Mouse (Mus musculus) heart, embryonic 14.5 days (tissue): ENCODE measurements around the gene Zfp595. TPM values are rescaled to one million over a fixed set of nuclear protein-coding genes. Genes with fewer than 3 reads are reported as not detected.
"Not testable (repeated sequence)": the region's sequence is repeated elsewhere in the genome, so short reads cannot be mapped to it uniquely, and the experiment has no call there.

Experiments used
- ATAC-seq: fragments of 200-750 bp; cut with Nextera tagmentation; 2 replicates; pipeline ENCODE4 v1.8.0; 2017; ENCODE audit warnings: low read depth, moderate TSS enrichment; ENCODE audit not compliant: insufficient number of reproducible peaks, insufficient read depth, low FRiP score
- H3K27ac ChIP-seq, 2 experiments: fragments of 200-500 bp in 1 of 2; fragments of 300-500 bp in 1 of 2; sonication (generic) in 1 of 2; replicated peaks in 1 of 2; 2 replicates each; pipeline ENCODE4 v1.5.1; 2012 to 2014; ENCODE audit warnings: low read depth in 2 of 2, low read length in 2 of 2, control low read depth in 1 of 2, mild to moderate bottlenecking in 1 of 2, mixed read lengths in 1 of 2; ENCODE audit not compliant: control insufficient read depth in 1 of 2, insufficient read depth in 1 of 2
- H3K27me3 ChIP-seq: fragments of 300-500 bp; sonication (generic); 2 replicates; pipeline ENCODE4 v1.6.1; 2014; ENCODE audit warnings: mild to moderate bottlenecking, low read length, control low read depth; ENCODE audit not compliant: control insufficient read depth, insufficient read depth
- H3K36me3 ChIP-seq: fragments of 300-500 bp; sonication (generic); 2 replicates; pipeline ENCODE4 v1.6.1; 2014; ENCODE audit warnings: mild to moderate bottlenecking, control low read depth, low read length, mixed read lengths; ENCODE audit not compliant: control insufficient read depth, insufficient read depth
- H3K4me1 ChIP-seq, 2 experiments: fragments of 200-500 bp in 1 of 2; fragments of 300-500 bp in 1 of 2; sonication (generic) in 1 of 2; 2 replicates each; pipeline ENCODE4 v1.6.1; 2012 to 2014; ENCODE audit warnings: low read length in 2 of 2, control low read depth in 1 of 2, mixed read lengths in 1 of 2; ENCODE audit not compliant: control insufficient read depth in 2 of 2, insufficient read depth in 2 of 2
- H3K4me2 ChIP-seq: fragments of 300-500 bp; sonication (generic); 2 replicates; pipeline ENCODE4 v1.6.1; 2014; ENCODE audit warnings: mild to moderate bottlenecking, low read length
- H3K4me3 ChIP-seq, 2 experiments: fragments of 200-500 bp in 1 of 2; fragments of 300-500 bp in 1 of 2; sonication (generic) in 1 of 2; 2 replicates each; pipeline ENCODE4 v1.5.1; 2012 to 2014; ENCODE audit warnings: low read length in 2 of 2, mild to moderate bottlenecking in 2 of 2, control low read depth in 1 of 2, low read depth in 1 of 2, moderate library complexity in 1 of 2; ENCODE audit not compliant: control insufficient read depth in 1 of 2, insufficient read depth in 1 of 2
- H3K9ac ChIP-seq: fragments of 300-500 bp; sonication (generic); 2 replicates; pipeline ENCODE4 v1.6.1; 2014; ENCODE audit warnings: mild to moderate bottlenecking, low read length
- H3K9me3 ChIP-seq: fragments of 300-500 bp; sonication (generic); 2 replicates; pipeline ENCODE4 v1.6.1; 2016; ENCODE audit warnings: low read length, control low read depth; ENCODE audit not compliant: control insufficient read depth
- WGBS: fragments of 180-500 bp; shearing (Covaris S2); extraction: QIAGEN DNeasy Blood & Tissue Kit; methylation state at CpG from one replicate; pipeline ENCODE4 v1.1.7; 2014; 5-methylcytosine and 5-hydroxymethylcytosine counted together
- polyA plus RNA-seq: library from polyadenylated mRNA; unstranded; fragments of >200 nt; fragmentation: Nextera tagmentation; extraction: Ambion mirVana; gene quantifications from 2 replicates; pipeline ENCODE4 v1.2.1, GENCODE M21; 2014

The Zfp595 gene
- polyA plus RNA-seq, 1 experiment from 2014 or later, result 1.4 TPM

DNA sequence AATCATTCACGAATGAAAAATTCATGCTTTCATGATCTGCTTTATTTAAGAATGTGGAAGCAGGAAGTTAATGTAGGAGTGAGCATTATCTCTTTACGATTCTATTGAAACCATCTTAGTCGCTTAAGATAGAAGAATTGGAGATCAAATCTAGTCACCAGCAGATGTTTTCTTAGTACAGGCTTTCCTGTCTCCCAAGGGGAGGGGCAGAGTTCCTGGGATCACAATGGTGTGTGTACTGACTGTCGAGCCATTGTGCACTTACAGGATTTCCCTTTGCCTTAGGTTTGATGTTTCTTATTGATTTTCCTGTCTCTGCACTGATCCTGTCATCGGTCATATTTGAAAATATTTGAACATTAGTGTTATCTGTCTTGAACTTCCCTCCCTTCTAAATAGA is 25.7 kb downstream of the Zfp595 start:
- peak overlapping the region; percentile 86 for H3K9ac ChIP-seq
- H3K4me2 ChIP-seq, result peak overlapping the region; percentile 81
- H3K27me3 ChIP-seq, result no peaks in the 10 kb centered on the region
- H3K4me1 ChIP-seq, result peaks cover 0 to 4% of the 10 kb centered on the region in 2 experiments; a peak in 1 of 4 replicates
- no peak for ATAC-seq
- WGBS, result 19% methylated on average over 5 of the region's 5 CpGs
- no peaks in the 10 kb centered on the region for H3K9me3 ChIP-seq
- no peaks in the 10 kb centered on the region for H3K36me3 ChIP-seq
- no peak overlapping the region for H3K27ac ChIP-seq
- H3K4me3 ChIP-seq, result peak overlapping the region; percentile 67 to 81; a peak in 3 of 4 replicates

DNA sequence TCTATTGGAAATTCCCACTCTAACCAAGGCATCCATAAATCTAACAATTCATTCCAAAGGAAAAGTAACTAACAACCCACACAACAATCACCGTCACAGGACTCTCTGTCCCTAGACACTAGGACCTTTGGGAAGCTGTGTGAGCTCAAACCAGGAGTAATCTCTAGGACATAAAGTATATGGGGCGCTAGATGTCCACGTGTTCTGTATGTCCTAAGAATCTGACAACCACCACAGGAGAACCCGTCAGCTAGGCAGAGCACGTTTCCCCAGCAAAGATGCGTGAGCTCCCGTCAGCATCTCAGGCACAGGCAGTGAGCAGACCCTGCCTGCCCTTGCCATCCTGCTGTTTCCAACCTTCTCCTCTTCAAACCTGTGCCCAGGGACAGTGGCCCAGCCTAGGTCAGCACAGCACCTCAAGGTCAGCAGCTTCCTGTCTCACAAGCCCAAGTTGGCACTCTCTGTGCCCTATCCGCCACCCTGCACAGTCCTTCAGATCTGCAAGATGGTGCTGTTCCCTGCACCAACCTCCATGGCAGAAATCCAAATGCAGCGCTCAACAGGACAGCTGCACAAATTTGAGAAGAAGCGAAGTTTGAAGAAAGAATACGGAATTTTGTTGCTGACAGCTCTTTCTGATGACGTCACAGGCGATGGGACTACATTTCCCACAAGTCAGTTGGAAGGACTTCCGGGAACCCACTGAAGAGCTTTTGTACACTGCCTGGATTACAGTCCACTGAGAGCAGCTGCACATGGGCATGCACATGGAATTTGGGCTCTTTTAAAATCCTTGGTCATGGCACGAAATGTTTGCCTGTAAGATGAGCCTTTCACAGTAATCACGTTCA is 26.3 kb downstream of the Zfp595 start, which contains the start of gene Zfp457:
Gene Zfp457, minus strand, starts transcription at position 664 of the 851 bp plus-strand sequence.
- peak; percentile 95 for ATAC-seq
- 9% methylated on average over 16 of the region's 16 CpGs for whole genome bisulfite sequencing
- Histone ChIP-seq H3K4me1 (peaks cover 0 to 4% of the 10 kb centered on the region in 2 experiments; a peak in 1 of 4 replicates), H3K9me3 (no peaks in the 10 kb centered on the region), H3K9ac (peak within 1 kb of the TSS; percentile 86), H3K4me3 (peak within 1 kb of the TSS; percentile 67 to 81), H3K27ac (peak within 1 kb of the TSS; percentile 65 to 68), H3K4me2 (peak within 1 kb of the TSS; percentile 81), H3K27me3 (no peaks in the 10 kb centered on the region), H3K36me3 (no peaks in the 10 kb centered on the region)

DNA sequence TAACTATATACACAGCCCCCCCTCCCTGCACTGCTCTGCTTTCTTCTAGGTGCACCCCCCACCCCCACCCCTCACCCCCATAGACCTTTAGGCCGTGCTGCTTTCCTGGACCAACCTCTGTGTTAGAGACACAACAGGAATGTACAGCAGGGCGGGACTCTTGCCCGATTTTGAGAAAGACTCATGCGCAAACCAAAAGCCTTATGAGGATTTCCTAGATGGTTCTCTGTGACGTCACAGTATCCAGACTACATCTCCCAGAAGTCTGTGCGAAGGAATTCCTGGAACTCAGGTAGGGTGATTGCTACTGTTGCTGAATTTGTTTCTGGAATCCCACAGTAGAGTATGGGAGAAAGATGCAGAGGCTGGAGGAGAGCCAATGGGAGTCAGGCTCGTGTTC is 54.1 kb downstream of the Zfp595 start, which contains the start of gene Zfp458:
Gene Zfp458, minus strand, starts transcription at position 153 of the 400 bp plus-strand sequence.
- no peaks in the 10 kb centered on the region for H3K36me3 ChIP-seq
- ATAC-seq, result no peak

DNA sequence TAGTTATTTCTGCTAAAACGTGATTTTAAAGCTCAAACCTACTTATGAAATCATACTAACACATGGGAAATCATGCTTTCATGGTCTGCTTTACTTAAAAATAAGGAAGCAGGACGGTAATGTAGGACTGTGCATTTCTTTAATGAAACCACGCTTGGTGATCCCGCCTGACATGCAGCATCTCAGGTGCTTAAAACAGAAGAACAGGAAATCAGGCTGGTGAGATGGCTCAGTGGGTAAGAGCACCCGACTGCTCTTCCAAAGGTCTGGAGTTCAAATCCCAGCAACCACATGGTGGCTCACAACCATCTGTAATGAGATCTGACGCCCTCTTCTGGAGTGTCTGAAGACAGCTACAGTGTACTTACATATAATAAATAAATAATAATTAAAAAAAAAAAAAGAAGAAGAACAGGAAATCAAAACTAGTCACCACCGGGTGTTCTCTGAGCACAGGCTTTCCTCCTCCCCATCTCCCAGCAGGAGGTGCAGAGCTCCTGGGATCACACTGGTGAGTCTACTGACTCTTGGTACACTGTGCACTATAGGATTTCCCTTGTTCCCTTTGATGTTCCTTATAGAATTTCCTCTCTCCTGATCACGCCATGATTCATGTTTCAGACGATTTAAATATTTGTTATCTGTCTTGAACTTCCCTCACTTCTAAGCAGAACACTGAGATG is 62.8 kb downstream of the Zfp595 start:
- H3K9me3 ChIP-seq, H3K36me3 ChIP-seq, H3K4me1 ChIP-seq, ATAC-seq, H3K27ac ChIP-seq, H3K27me3 ChIP-seq: not testable (repeated sequence)
- 38% methylated on average over 8 of the region's 9 CpGs for WGBS
- peak overlapping the region; percentile 73 to 97 for H3K4me3 ChIP-seq
- peak overlapping the region; percentile 77 for H3K9ac ChIP-seq
- peak overlapping the region; percentile 80 for H3K4me2 ChIP-seq

More for the DNA sequence above, 54.1 kb downstream of the Zfp595 start, which contains the start of gene Zfp458:
- Histone ChIP-seq H3K9ac (no peak within 1 kb of the TSS), H3K27ac (no peak within 1 kb of the TSS), H3K4me1 (0 out of 4 replicates have a peak, but pooled peaks cover 0 to 2% of the 10 kb centered on the region in 2 experiments), H3K9me3 (no peaks in the 10 kb centered on the region), H3K4me3 (no peak within 1 kb of the TSS), H3K27me3 (no peaks in the 10 kb centered on the region), H3K4me2 (no peak within 1 kb of the TSS)
- 33% methylated on average over 7 of the region's 7 CpGs for WGBS

DNA sequence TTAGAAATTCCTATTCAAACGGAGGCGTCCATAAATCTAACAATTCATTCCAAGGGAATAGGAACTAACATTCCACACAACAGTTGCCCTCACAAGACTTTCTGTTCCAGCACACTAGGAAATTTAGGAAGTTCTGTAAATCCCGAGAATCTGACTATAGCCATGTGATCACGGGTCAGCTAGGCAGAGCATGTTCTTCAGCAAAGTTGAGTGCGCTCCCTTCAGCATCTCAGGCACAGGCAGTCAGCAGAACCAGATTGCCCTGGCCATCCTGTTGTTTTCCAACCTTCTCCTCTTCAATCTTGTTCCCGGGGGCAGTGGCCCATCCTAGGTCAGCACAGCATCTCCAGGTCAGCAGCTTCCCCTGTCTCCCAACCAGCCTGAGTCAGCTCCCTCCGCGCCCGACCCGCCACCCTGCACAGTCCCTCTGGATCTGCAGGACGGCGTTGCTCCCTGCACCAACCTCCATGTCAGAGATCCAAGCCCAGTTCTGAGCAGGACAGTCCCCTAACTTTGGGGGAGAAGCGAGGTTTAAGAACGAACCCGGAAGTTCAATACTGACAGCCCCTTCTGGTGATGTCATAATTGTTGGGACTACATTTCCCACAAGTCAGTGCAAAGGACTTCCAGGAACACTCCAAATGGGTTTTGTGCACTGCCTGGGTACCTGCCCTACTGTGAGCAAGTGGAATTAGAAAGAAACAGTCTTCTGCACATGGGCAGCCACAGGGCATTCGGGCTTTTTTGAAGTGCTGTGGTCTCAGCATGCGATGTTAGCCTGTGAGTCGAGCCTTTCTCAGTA is 63.6 kb downstream of the Zfp595 start:
- Histone ChIP-seq H3K9ac (peak overlapping the region; percentile 77), H3K27ac (0 out of 4 replicates have a peak overlapping the region, but pooled peaks of 1 of the 2 experiments have one; percentile 25), H3K4me1 (no peaks in the 10 kb centered on the region), H3K9me3 (no peaks in the 10 kb centered on the region), H3K4me2 (peak overlapping the region; percentile 80), H3K36me3 (no peaks in the 10 kb centered on the region), H3K4me3 (peak overlapping the region; percentile 73 to 97), H3K27me3 (no peaks in the 10 kb centered on the region)
- ATAC-seq, result peak; percentile 92
- 7% methylated on average over 18 of the region's 18 CpGs for WGBS

Other genes starting within 250 kb of the Zfp595 start
- 3.8 and 4.0 TPM in 2 replicates for gene Zfp708, start 234.6 kb downstream of the Zfp595 start, polyA plus RNA-seq
- gene Gm28557, start 224.0 kb downstream of the Zfp595 start, polyA plus RNA-seq, result 1.6 and 2.7 TPM in 2 replicates
- 0.12 and 0.20 TPM in 2 replicates for gene Rslcan18, start 216.3 kb downstream of the Zfp595 start, polyA plus RNA-seq
- gene Zfp759, start 210.9 kb downstream of the Zfp595 start, polyA plus RNA-seq, result 1.3 and 1.7 TPM in 2 replicates
- 3.6 and 3.8 TPM in 2 replicates for gene Rsl1, start 159.4 kb downstream of the Zfp595 start, polyA plus RNA-seq
- gene Zfp455, start 138.1 kb downstream of the Zfp595 start, polyA plus RNA-seq, result 0.80 and 1.0 TPM in 2 replicates
- 1.2 and 1.6 TPM in 2 replicates for gene Zfp458, start 54.1 kb downstream of the Zfp595 start, polyA plus RNA-seq
- 0.94 and 1.7 TPM in 2 replicates for gene Zfp457, start 26.1 kb downstream of the Zfp595 start, polyA plus RNA-seq
- 0.89 and 0.97 TPM in 2 replicates for gene Gm28044, start 28.0 kb upstream of the Zfp595 start, polyA plus RNA-seq
- 0.72 and 0.93 TPM in 2 replicates for gene Zfp953, start 28.0 kb upstream of the Zfp595 start, polyA plus RNA-seq
- 0.73 TPM in 1 of 2 replicates, not detected in the other for gene Gm28041, start 43.2 kb upstream of the Zfp595 start, polyA plus RNA-seq
- gene Zfp456, start 43.2 kb upstream of the Zfp595 start, polyA plus RNA-seq, result 1.2 and 1.4 TPM in 2 replicates
- gene Zfp429, start 67.2 kb upstream of the Zfp595 start, polyA plus RNA-seq, result 2.8 and 4.6 TPM in 2 replicates
- 0.36 and 0.49 TPM in 2 replicates for gene Zfp459, start 88.8 kb upstream of the Zfp595 start, polyA plus RNA-seq
- 4.8 and 5.8 TPM in 2 replicates for gene Zfp874a, start 119.1 kb upstream of the Zfp595 start, polyA plus RNA-seq
- 2.3 and 2.6 TPM in 2 replicates for gene Zfp874b, start 151.7 kb upstream of the Zfp595 start, polyA plus RNA-seq
- 8.8 and 9.0 TPM in 2 replicates for gene Zfp58, start 168.0 kb upstream of the Zfp595 start, polyA plus RNA-seq
- gene Gm26965, start 193.6 kb upstream of the Zfp595 start, polyA plus RNA-seq, result not detected in 2 replicates
- gene Zfp87, start 193.6 kb upstream of the Zfp595 start, polyA plus RNA-seq, result 19.3 and 22.0 TPM in 2 replicates
- 8.3 and 9.6 TPM in 2 replicates for gene Zfp748, start 221.3 kb upstream of the Zfp595 start, polyA plus RNA-seq